Mouse (Mus musculus) monocyte, adult 2 months (primary cell): ENCODE data around the gene Pdcd6ip.
"Not testable (repeated sequence)": the region's sequence is repeated elsewhere in the genome, so short reads cannot be mapped to it uniquely, and the experiment has no call there.

Source experiments
- DNase-seq, 2 experiments: peaks; one replicate each; pipeline ENCODE4 v3.0.0; 2022; ENCODE audit warnings: low spot score in 2 of 2, low read depth in 1 of 2

The Pdcd6ip gene

DNA sequence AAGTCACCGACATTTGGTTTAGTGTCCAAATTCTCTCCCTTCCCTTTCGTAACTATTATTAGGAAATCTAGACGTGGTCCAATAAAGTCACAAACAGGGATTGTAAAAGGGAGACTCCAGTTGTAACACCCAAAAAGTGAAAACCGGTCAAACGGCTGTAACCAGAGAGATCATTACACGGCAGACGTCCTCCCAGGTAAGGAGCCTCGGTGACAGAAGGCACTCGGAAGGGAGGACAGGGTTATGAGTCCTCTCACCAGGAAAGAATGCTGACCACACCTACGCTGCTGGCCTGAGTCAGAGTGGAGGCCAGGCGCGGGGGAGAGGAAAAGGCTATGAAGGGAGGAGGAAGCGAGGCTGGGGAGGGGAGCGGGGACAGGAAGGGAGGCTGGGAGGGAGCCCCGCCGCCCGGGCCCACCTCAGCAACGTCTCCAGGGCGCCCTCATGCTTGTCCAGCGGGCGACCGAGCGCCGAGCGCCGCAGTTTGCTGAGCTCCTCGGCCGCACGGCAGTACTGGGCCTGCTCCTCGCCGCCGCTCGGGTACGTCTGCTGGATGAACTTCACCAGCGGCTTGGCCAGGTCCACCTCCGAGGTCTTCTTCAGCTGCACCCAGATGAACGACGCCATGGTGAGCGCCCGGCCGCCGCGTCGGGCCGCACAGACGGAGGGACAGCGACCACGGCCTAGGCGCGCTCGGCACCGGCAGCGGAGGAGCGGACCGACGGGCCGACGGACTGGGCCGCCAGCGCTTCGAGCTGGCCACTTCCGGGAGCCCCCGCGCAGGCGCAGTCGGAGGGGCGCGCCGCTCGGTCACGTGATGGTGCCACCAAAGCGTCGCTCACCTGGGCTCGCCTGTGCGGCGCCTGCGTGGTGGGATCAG lies at the start of gene Pdcd6ip:
TSS of gene Pdcd6ip (minus strand) at position 779 of the 880 bp plus-strand sequence.
- peak; percentile 57 to 84 for DNase-seq

DNA sequence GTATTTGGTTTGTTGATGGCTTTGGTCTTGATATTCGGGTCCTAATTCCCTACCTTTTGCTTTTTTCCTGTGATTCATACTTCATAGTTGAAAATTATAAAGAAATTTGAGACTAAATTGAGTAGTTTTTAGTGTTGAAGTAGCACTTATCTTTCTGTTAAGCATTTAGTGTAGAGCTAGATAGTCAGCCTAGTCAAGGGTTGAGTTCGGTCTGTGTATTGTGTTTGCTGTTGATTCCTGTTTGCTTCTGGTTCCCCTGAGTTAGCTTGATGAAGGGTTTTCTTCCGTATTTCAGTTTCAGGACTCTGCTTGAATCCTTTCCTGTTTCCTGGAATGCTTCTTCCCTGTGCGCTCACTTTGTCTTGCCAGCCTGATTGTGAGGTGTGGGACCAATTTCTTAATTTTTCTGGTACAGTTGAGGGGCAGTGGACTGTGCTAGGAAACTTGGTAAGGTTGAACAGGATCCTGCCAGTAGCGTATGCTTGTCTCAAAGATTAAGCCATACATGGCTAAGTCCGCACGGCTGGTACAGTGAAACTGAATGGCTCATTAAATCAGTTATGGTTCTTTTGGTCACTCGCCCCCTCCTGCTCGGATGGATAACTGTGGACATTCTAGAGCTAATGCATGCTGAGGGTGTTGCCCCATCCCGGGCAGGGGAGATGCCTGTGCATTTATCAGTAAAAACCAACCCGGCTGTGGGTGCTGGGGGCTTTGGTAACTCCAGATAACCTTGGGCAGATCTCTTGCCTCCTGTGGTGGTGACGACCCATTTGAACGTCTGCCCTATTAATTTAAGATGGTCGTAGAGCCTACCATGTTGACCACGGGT lies 48.0 kb upstream of the Pdcd6ip start:
- no peak for DNase-seq

GRCm38 (mm10) chr9:113749356-113749755 lies 41.3 kb upstream of the Pdcd6ip start:
- no peak for DNase-seq

- DNase-seq: peak in 1 of 2 experiments; percentile 15
Observed at GRCm38 (mm10) chr9:113743291-113743690, 35.2 kb upstream of the Pdcd6ip start.

- DNase-seq: no peak
Observed at GRCm38 (mm10) chr9:113742361-113742794, 34.3 kb upstream of the Pdcd6ip start.

GRCm38 (mm10) chr9:113741637-113742137 lies 33.6 kb upstream of the Pdcd6ip start:
- peak in 1 of 2 experiments; percentile 9 for DNase-seq

DNA sequence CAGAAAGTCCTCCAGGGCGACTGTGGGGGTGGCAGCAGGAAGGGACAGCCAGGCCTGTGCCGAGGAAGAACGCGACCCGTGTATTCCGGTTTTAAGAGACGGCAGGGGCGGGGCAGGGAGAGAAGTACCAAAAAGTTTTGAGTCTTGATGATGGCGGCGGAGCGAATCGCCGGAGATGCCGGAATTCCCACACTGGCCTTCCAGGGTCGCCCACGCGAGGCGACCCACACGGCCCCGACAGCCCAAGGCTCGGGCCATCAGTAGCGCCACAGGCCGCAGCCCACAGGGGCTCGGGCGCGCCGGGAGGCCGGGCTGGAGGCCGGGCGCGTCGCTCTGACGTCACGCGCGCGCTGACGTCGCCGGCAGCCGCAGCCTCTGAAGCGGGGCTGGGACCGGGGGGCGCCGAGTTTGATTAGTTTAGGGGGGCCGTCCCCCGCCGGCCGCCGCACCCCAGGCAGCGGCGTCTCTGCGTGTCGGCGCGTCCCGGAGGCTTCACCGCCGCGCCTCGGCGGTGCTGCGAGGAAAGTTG lies 33.1 kb upstream of the Pdcd6ip start, which contains the start of gene Clasp2:
TSS of gene Clasp2 (plus strand) at position 366 of the 529 bp plus-strand sequence.
- peak; percentile 38 to 77 for DNase-seq

DNA sequence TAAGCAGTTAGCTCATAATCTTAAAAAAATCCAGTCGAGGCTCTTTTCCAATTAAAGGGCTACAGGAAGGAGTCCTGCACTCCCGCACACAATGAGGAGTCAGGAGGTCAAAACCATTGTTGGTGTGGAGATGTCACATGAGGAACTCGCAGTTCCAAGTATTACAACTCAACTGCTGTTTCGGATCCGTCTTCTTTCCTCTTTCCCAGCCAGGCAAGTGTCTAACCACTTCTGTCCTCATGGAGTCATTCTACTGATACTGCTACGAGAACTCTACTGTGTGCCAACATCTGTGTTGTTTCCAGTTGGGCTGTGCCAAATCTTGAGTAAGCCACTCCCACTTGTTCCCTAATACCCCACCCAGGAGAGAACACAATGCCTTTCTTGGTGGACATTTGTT lies 30.9 kb upstream of the Pdcd6ip start:
- DNase-seq: no peak

GRCm38 (mm10) chr9:113738021-113738420 lies 30.0 kb upstream of the Pdcd6ip start:
- no peak for DNase-seq

GRCm38 (mm10) chr9:113735920-113736319 lies 27.9 kb upstream of the Pdcd6ip start:
- no peak for DNase-seq

GRCm38 (mm10) chr9:113731540-113731939 lies 23.5 kb upstream of the Pdcd6ip start:
- no peak for DNase-seq

- no peak for DNase-seq
Observed at GRCm38 (mm10) chr9:113726991-113727680, 19.1 kb upstream of the Pdcd6ip start.

DNA sequence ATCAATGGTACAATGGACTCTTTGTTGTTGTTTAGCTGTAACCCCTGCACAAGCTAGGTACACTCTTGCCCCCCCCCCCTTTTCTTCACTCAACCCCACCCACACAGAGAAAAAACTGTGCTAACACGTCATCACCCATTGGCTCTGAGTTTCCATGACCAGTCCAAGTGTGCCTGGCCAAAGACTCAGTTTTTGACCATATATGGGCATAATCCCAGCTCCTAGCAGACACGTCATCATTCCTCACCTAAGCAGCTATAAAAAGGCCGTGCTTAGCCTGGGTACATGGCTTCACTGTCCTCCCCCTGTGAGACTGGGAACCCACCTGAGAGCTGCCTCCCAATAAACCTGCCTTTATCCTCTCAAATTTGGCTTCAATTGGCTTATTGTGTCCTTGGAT lies 18.1 kb upstream of the Pdcd6ip start:
- DNase-seq: no peak

- DNase-seq: not testable (repeated sequence)
Observed at GRCm38 (mm10) chr9:113725609-113726008, 17.6 kb upstream of the Pdcd6ip start.

DNA sequence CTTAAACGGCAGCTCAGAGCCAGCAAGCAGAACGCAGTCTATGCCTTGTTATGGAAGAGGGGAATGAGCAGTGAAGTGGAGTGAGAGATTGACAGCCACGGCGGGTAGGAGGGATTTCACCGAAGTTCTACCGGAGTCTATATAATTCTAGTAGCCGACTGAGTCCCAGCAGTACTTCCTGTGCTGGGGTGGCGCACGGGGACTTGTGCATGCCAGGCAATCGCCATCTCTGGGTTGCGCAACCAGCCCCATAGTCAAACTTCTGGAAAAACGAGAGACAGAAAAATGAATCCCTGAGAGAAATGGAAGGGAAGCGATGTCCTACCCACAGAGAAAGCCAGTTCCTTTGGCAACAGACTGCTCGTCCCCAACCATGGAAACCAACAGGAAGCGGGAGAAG lies 16.6 kb upstream of the Pdcd6ip start:
- no peak for DNase-seq

DNA sequence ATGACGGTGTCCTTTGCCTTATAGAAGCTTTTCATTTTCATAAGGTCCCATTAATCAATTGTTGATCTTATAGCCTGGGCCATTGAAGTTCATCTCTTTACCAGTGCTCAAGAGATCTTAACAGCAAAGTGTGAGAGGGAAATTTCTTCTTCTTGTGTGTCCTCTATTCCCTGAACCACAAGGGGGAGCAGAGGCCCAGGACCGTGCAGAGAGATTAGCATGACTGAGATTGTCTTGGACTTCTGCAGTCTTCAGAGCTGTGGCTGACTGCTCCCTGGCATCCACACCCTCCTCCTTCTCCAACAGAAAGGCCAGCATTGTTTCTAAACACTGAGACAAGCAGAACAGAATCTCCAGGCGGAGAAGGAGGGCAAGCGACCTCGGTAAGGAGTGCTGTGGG lies 11.0 kb upstream of the Pdcd6ip start:
- no peak for DNase-seq

GRCm38 (mm10) chr9:113710871-113711270 lies 2.8 kb upstream of the Pdcd6ip start:
- no peak for DNase-seq

DNA sequence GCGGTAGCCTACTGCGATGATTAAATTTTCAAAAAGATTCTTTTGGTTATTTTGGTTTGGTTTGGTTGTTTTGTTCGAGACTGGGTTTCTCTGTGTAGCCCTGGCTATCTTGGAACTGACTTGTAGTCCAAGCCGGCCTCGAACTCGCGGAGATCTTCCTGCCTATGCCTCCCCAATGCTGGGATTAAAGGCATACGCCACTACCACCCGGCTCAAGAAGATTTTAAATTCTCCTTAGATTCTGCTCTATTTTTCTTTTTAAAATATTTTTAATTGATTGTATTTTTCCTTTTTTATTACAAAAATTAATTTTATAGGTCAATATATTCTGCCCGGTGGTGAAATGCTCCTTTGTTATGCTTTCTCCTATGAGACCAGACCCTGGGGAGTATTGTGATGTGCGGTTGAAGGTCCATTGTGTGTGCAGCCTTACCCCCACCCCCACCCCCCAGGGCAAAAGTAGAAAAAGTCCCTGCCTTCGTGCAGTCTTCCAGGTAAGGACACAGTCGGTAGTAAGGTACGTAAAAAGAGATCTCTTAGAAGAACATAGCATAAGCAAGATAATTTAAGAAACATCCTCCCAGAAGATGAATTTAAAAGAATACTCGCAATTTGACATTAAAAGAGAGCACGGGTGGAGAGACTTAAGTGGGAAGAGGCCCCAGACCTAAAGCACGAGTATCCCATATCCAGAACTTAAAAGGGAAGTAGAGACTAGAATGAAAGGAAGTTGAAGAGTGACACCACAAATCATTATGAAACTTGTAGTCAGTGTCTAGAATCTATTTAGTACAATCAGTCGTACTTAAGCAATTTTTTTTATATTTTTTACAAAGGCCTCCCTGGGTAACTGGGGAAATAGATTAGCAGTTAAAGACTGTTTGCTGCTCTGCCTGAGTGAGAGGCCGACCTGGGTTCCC lies 562 bp upstream of the Pdcd6ip start:
- DNase-seq: no peak

GRCm38 (mm10) chr9:113706841-113707240 lies 1.2 kb downstream of the Pdcd6ip start:
- DNase-seq: no peak

DNA sequence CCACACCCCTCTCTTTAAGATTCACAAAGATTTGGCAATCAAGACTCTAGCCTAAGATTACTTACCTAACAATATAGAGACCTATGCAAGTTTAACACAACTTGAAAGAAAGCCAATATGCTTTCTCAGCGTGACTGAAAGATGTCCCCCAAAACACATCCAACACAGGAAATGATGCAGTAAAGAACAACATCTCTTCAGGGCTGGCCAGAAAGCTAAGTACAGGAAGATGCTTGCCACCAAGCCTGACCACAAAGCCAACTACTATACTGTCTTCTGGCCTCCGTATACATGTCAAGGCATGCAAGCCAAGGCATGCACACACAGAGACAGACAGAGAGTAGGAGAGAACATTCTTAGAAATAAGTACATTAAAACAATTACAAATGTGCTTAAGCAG lies 2.0 kb downstream of the Pdcd6ip start:
- DNase-seq: no peak
